Mouse (Mus musculus) CH12.LX (cell line): Measurements from ENCODE around the gene Thrb. TPM values are rescaled to one million over a fixed set of nuclear protein-coding genes. Genes with fewer than 3 reads are reported as not detected.
A peak's percentile ranks its signal among the peaks of the same experiment; 100 is the strongest.
"Not testable (repeated sequence)": the region's sequence is repeated elsewhere in the genome, so short reads cannot be mapped to it uniquely, and the experiment has no call there.

Source experiments
- DNase-seq: peaks from one replicate; pipeline ENCODE4 v3.0.0-alpha.2; 2013; ENCODE audit errors: extremely low read depth
- H3K27ac ChIP-seq: 2 replicates; pipeline ENCODE4 v1.5.1; 2012; ENCODE audit warnings: low read depth, mild to moderate bottlenecking, control low read depth, moderate library complexity; ENCODE audit not compliant: insufficient read depth
- H3K27me3 ChIP-seq: replicated peaks from 2 replicates; pipeline ENCODE3; 2012; ENCODE audit warnings: inconsistent platforms
- H3K36me3 ChIP-seq, 2 experiments: replicated peaks in 1 of 2; 2 replicates each; pipeline versions ENCODE3 to v1.6.1; 2012; ENCODE audit warnings: inconsistent platforms in 1 of 2, low read length in 1 of 2, mild to moderate bottlenecking in 1 of 2, mixed read lengths in 1 of 2, moderate library complexity in 1 of 2; ENCODE audit not compliant: control insufficient read depth in 1 of 2, insufficient read depth in 1 of 2
- H3K4me1 ChIP-seq, 2 experiments: 2 replicates each; pipeline ENCODE4 v1.6.1; 2012; ENCODE audit warnings: inconsistent platforms in 1 of 2, moderate library complexity in 1 of 2; ENCODE audit not compliant: insufficient read depth in 2 of 2, control insufficient read depth in 1 of 2
- H3K4me2 ChIP-seq: 2 replicates; pipeline ENCODE4 v1.6.1; 2012; ENCODE audit warnings: low read depth, mild to moderate bottlenecking, control low read depth; ENCODE audit not compliant: poor library complexity, insufficient read depth, severe bottlenecking
- H3K4me3 ChIP-seq, 3 experiments: fragments of 150-350 bp in 1 of 3; sonication (generic) in 1 of 3; replicated peaks in 1 of 3; 2 replicates each; pipeline versions ENCODE3 to v1.5.1; 2011 to 2012; ENCODE audit warnings: low read depth in 2 of 3, low read length in 2 of 3, mild to moderate bottlenecking in 2 of 3, moderate library complexity in 2 of 3, control low read depth in 1 of 3, improper control_type of control experiment in 1 of 3, inconsistent platforms in 1 of 3, mixed read lengths in 1 of 3; ENCODE audit not compliant: poor library complexity in 1 of 3
- H3K79me2 ChIP-seq: replicated peaks from 2 replicates; pipeline ENCODE4 v1.6.1; 2012; ENCODE audit warnings: mild to moderate bottlenecking, moderate library complexity; ENCODE audit not compliant: control insufficient read depth, poor library complexity, insufficient read depth, severe bottlenecking; ENCODE audit errors: extremely low read depth
- H3K9ac ChIP-seq: 2 replicates; pipeline ENCODE4 v1.6.1; 2012; ENCODE audit warnings: low read depth, mild to moderate bottlenecking, control low read depth, moderate library complexity; ENCODE audit not compliant: insufficient read depth
- H3K9me3 ChIP-seq: replicated peaks from 2 replicates; pipeline ENCODE3; 2012; ENCODE audit warnings: low read length, inconsistent platforms, mixed read lengths
- CHD2 ChIP-seq: IDR thresholded peaks from 2 replicates; pipeline ENCODE4 v1.6.1; 2011; ENCODE audit warnings: low read length, improper control_type of control experiment
- CTCF ChIP-seq, 2 experiments: IDR thresholded peaks in 1 of 2; conservative IDR thresholded peaks in 1 of 2; 2 replicates each; pipeline ENCODE4 v1.5.1; 2011 to 2012; ENCODE audit warnings: low read depth in 2 of 2, low read length in 2 of 2, improper control_type of control experiment in 1 of 2, inconsistent platforms in 1 of 2, mild to moderate bottlenecking in 1 of 2, moderate library complexity in 1 of 2
- E2F4 ChIP-seq: IDR thresholded peaks from 2 replicates; pipeline ENCODE4 v1.6.1; 2011; ENCODE audit warnings: low read depth, low read length, improper control_type of control experiment; ENCODE audit not compliant: insufficient replicate concordance
- HCFC1 ChIP-seq: IDR thresholded peaks from 2 replicates; pipeline ENCODE4 v1.6.1; 2012; ENCODE audit warnings: low read depth, mild to moderate bottlenecking, inconsistent platforms, low read length, improper control_type of control experiment
- JUN ChIP-seq: IDR thresholded peaks from 2 replicates; pipeline ENCODE4 v1.6.1; 2011; ENCODE audit warnings: low read depth, mild to moderate bottlenecking, low read length, improper control_type of control experiment, moderate library complexity; ENCODE audit not compliant: insufficient read depth
- KAT2A ChIP-seq: IDR thresholded peaks from 2 replicates; pipeline ENCODE4 v1.6.1; 2012; ENCODE audit warnings: low read length, improper control_type of control experiment, inconsistent platforms; ENCODE audit not compliant: insufficient replicate concordance
- MAFK ChIP-seq: IDR thresholded peaks from 2 replicates; pipeline ENCODE4 v1.6.1; 2011; ENCODE audit warnings: low read length, improper control_type of control experiment; ENCODE audit not compliant: insufficient replicate concordance
- MXI1 ChIP-seq: IDR thresholded peaks from 2 replicates; pipeline ENCODE4 v1.6.1; 2011; ENCODE audit warnings: mild to moderate bottlenecking, low read depth, low read length, improper control_type of control experiment
- MYC ChIP-seq: IDR thresholded peaks from 2 replicates; pipeline ENCODE4 v1.6.1; 2011; ENCODE audit warnings: low read depth, mild to moderate bottlenecking, improper control_type of control experiment, low read length
- NELFE ChIP-seq: IDR thresholded peaks from 2 replicates; pipeline ENCODE4 v1.6.1; 2011; ENCODE audit warnings: low read depth, low read length, improper control_type of control experiment
- NRF1 ChIP-seq: IDR thresholded peaks from 2 replicates; pipeline ENCODE4 v1.6.1; 2014; ENCODE audit warnings: low read depth, mild to moderate bottlenecking, inconsistent platforms, low read length, improper control_type of control experiment, moderate library complexity
- POLR2A ChIP-seq: IDR thresholded peaks from 2 replicates; pipeline ENCODE4 v1.6.1; 2011; ENCODE audit warnings: low read depth, mild to moderate bottlenecking, improper control_type of control experiment, low read length
- RAD21 ChIP-seq: IDR thresholded peaks from 2 replicates; pipeline ENCODE4 v1.6.1; 2011; ENCODE audit warnings: low read depth, mild to moderate bottlenecking, low read length, improper control_type of control experiment, moderate library complexity
- SMC3 ChIP-seq: IDR thresholded peaks from 2 replicates; pipeline ENCODE4 v1.6.1; 2011; ENCODE audit warnings: low read depth, low read length, improper control_type of control experiment
- TBP ChIP-seq: conservative IDR thresholded peaks from 2 replicates; pipeline ENCODE4 v1.6.1; 2011; ENCODE audit warnings: low read depth, low read length, improper control_type of control experiment
- TCF12 ChIP-seq: IDR thresholded peaks from 2 replicates; pipeline ENCODE4 v1.6.1; 2014; ENCODE audit warnings: low read depth, mild to moderate bottlenecking, inconsistent platforms, low read length, improper control_type of control experiment
- UBTF ChIP-seq: IDR thresholded peaks from 2 replicates; pipeline ENCODE4 v1.6.1; 2012; ENCODE audit warnings: low read depth, mild to moderate bottlenecking, inconsistent platforms, low read length, improper control_type of control experiment, moderate library complexity
- USF1 ChIP-seq: IDR thresholded peaks from 2 replicates; pipeline ENCODE4 v1.6.1; 2014; ENCODE audit warnings: low read depth, mild to moderate bottlenecking, inconsistent platforms, low read length, improper control_type of control experiment
- ZKSCAN1 ChIP-seq: IDR thresholded peaks from 2 replicates; pipeline ENCODE4 v1.6.1; 2012; ENCODE audit warnings: low read depth, inconsistent platforms, low read length, improper control_type of control experiment, borderline replicate concordance
- ZMIZ1 ChIP-seq: IDR thresholded peaks from 2 replicates; pipeline ENCODE4 v1.6.1; 2012; ENCODE audit warnings: low read depth, mild to moderate bottlenecking, inconsistent platforms, low read length, improper control_type of control experiment
- dilution Hi-C: fragments of 300-500 bp; cut with MboI; formaldehyde crosslinking; loops from 2 replicates; pipeline ENCODE4 v1.14.3; 2020; ENCODE audit warnings: low sequenced_read_pairs; ENCODE audit not compliant: extremely low pct_unique_long_range_greater_than_20kb, extremely low pct_ligation_motif_present
- in situ Hi-C: fragments of 300-500 bp; cut with MboI; formaldehyde crosslinking; loops from 3 replicates; pipeline ENCODE4 v1.14.3; 2019; ENCODE audit warnings: low sequenced_read_pairs, low pct_ligation_motif_present, low pct_unique_long_range_greater_than_20kb, mixed read lengths
- polyA plus RNA-seq: library from polyadenylated mRNA; unstranded; fragments of >175 nt; gene quantifications from 2 replicates; pipeline ENCODE4 v1.2.1, GENCODE M21; 2012; ENCODE audit warnings: low read depth; ENCODE audit not compliant: insufficient read length
- total RNA-seq, 2 experiments: library from RNA; depleted of rRNA; stranded (reverse); fragments of 300-350 nt in 1 of 2; fragments of >200 nt in 1 of 2; gene quantifications; 2 replicates each; pipeline ENCODE4 v1.2.3; 2012 to 2014

The Thrb gene
- total and polyA plus RNA-seq, 3 experiments, result 0.56 to 1.6 (median 0.60) TPM

GRCm38 (mm10) chr14:17927469-17927868 is 267.4 kb downstream of the Thrb start:
- in situ Hi-C loops (no loop called here), dilution Hi-C loops (no loop called here)
- H3K36me3 ChIP-seq, result no peaks in the 10 kb centered on the region
- DNase-seq, result peak; percentile 12
- H3K4me2 ChIP-seq, result no peak overlapping the region
- H3K4me3 ChIP-seq, result no peak overlapping the region
- no peaks in the 10 kb centered on the region for H3K4me1 ChIP-seq
- TF ChIP-seq RAD21 (peak; percentile 59), USF1 (no peak), SMC3 (peak; percentile 50), CTCF (conservative IDR thresholded peaks at IDR 0.05 in 1 of 2, IDR thresholded peaks at IDR 0.05 in 1 of 2; ENCODE audit: low read depth in 2 of 2, low read length in 2 of 2) (peak in 1 of 2 experiments; percentile 58; a peak in 2 of 4 replicates), NRF1 (no peak)
- H3K79me2 ChIP-seq, result no peaks in the 10 kb centered on the region
- no peak overlapping the region for H3K9ac ChIP-seq
- H3K27ac ChIP-seq, result no peak overlapping the region
- no peaks in the 10 kb centered on the region for H3K27me3 ChIP-seq
- no peaks in the 10 kb centered on the region for H3K9me3 ChIP-seq

GRCm38 (mm10) chr14:17929585-17929984 is 269.5 kb downstream of the Thrb start:
- dilution Hi-C loops (no loop called here), in situ Hi-C loops (no loop called here)
- H3K79me2 ChIP-seq, result no peaks in the 10 kb centered on the region
- no peaks in the 10 kb centered on the region for H3K36me3 ChIP-seq
- H3K27ac ChIP-seq, result no peak overlapping the region
- no peak overlapping the region for H3K4me3 ChIP-seq
- H3K9ac ChIP-seq, result no peak overlapping the region
- H3K27me3 ChIP-seq, result no peaks in the 10 kb centered on the region
- H3K4me1 ChIP-seq, result no peaks in the 10 kb centered on the region; a peak in 1 of 4 replicates
- TF ChIP-seq RAD21, result peak; percentile 44
- TF ChIP-seq CTCF (conservative IDR thresholded peaks at IDR 0.05 in 1 of 2, IDR thresholded peaks at IDR 0.05 in 1 of 2; ENCODE audit: low read depth in 2 of 2, low read length in 2 of 2), result peak in 1 of 2 experiments; percentile 69; a peak in 3 of 4 replicates
- TF ChIP-seq TCF12, result no peak
- TF ChIP-seq UBTF, result no peak
- no peak for TF ChIP-seq CHD2
- TF ChIP-seq SMC3, result peak; percentile 69
- no peak overlapping the region for H3K4me2 ChIP-seq
- DNase-seq, result peak; percentile 27
- no peaks in the 10 kb centered on the region for H3K9me3 ChIP-seq

GRCm38 (mm10) chr14:17933475-17933874 is 273.4 kb downstream of the Thrb start:
- H3K27ac ChIP-seq, result no peak overlapping the region
- no peak for DNase-seq
- H3K27me3 ChIP-seq, result no peaks in the 10 kb centered on the region
- TF ChIP-seq NRF1, result no peak
- no peak for TF ChIP-seq MYC
- TF ChIP-seq MXI1, result no peak
- TF ChIP-seq CHD2, result no peak
- no peak for TF ChIP-seq TCF12
- no peak for TF ChIP-seq KAT2A
- TF ChIP-seq SMC3, result no peak
- no peak for TF ChIP-seq MAFK
- no peak for TF ChIP-seq ZKSCAN1
- no peak for TF ChIP-seq JUN
- no peak for TF ChIP-seq TBP
- TF ChIP-seq NELFE, result no peak
- TF ChIP-seq ZMIZ1, result no peak
- TF ChIP-seq POLR2A, result no peak
- TF ChIP-seq HCFC1, result no peak
- TF ChIP-seq E2F4, result no peak
- TF ChIP-seq, all 38 proteins: peak for 0
- Histone ChIP-seq H3K4me2 (no peak overlapping the region), H3K36me3 (no peaks in the 10 kb centered on the region), H3K9me3 (no peaks in the 10 kb centered on the region), H3K9ac (no peak overlapping the region), H3K4me1 (no peaks in the 10 kb centered on the region; a peak in 1 of 4 replicates), H3K79me2 (no peaks in the 10 kb centered on the region), H3K4me3 (no peak overlapping the region)
- in situ Hi-C loops (no loop called here), dilution Hi-C loops (no loop called here)

GRCm38 (mm10) chr14:17934779-17935178 is 274.7 kb downstream of the Thrb start:
- dilution Hi-C loops, H3K4me3 ChIP-seq, H3K36me3 ChIP-seq, H3K27me3 ChIP-seq, in situ Hi-C loops, H3K4me1 ChIP-seq, H3K79me2 ChIP-seq, H3K9ac ChIP-seq, DNase-seq, H3K9me3 ChIP-seq, H3K4me2 ChIP-seq, H3K27ac ChIP-seq: not testable (repeated sequence)
